Mouse (Mus musculus): ENCODE measurements around the gene 1600002K03Rik. TPM values are rescaled to one million over a fixed set of nuclear protein-coding genes. Genes with fewer than 3 reads are reported as not detected.
A peak's percentile ranks its signal among the peaks of the same experiment; 100 is the strongest.

The 1600002K03Rik gene
- total and polyA plus RNA-seq, 2 experiments from 2014 or later: 2.6 to 4.4 TPM

GRCm38 (mm10) chr10:80170052-80170451 lies 2.7 kb upstream of the 1600002K03Rik start:
- DNase-seq (ENCODE audit: low spot score): no peak
- H3K4me1 ChIP-seq (ENCODE audit: insufficient read depth, low read length): peaks cover 17% of the 10 kb centered on the region
- H3K36me3 ChIP-seq (ENCODE audit: insufficient read depth, low read length): peaks cover 20% of the 10 kb centered on the region; the same call in 1 of the 2 replicates
- no peak overlapping the region for H3K27ac ChIP-seq
- no peaks in the 10 kb centered on the region for H3K27me3 ChIP-seq (ENCODE audit: insufficient read depth, low read length)
- no peak overlapping the region for H3K9ac ChIP-seq (replicated peaks; ENCODE audit: low read length)
- H3K4me2 ChIP-seq (ENCODE audit: low read depth, low read length): no peak overlapping the region
- H3K9me3 ChIP-seq (ENCODE audit: low read length): no peaks in the 10 kb centered on the region
- 95% methylated on average over 16 of the region's 16 CpGs for WGBS
- no peak for ATAC-seq
- TF ChIP-seq CTCF (IDR thresholded peaks at IDR 0.05; ENCODE audit: low read depth): no peak
- no peak overlapping the region for H3K4me3 ChIP-seq (ENCODE audit: low read length)

DNA sequence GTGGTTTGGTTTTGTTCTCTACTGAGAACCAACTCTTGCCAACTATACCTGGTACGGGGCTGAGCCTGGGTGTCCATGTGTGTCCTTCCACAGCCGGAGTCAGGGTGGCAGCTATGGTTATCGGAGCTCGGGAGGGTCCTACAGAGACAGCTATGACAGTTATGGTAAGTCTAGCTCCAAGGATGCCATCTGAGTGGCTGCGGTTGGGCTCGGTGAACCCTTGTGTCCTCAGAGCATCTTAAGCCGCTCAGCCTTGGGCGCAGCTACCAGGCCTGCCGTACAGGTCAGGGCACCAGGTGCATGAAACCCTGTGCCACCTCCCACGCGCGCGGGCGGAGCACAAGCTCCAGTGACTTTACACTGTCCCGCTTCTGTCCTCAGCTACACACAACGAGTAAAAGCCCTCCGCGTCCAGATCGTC lies 2.1 kb upstream of the 1600002K03Rik start:
- no peaks in the 10 kb centered on the region for H3K27me3 ChIP-seq (ENCODE audit: insufficient read depth, low read length)
- H3K4me1 ChIP-seq (ENCODE audit: insufficient read depth, low read length): peaks cover 11% of the 10 kb centered on the region
- ATAC-seq (no peak), DNase-seq (ENCODE audit: low spot score) (no peak)
- no peak overlapping the region for H3K9ac ChIP-seq (replicated peaks; ENCODE audit: low read length)
- peaks cover 20% of the 10 kb centered on the region; the same call in 1 of the 2 replicates for H3K36me3 ChIP-seq (ENCODE audit: insufficient read depth, low read length)
- no peak overlapping the region for H3K4me2 ChIP-seq (ENCODE audit: low read depth, low read length)
- TF ChIP-seq CTCF (IDR thresholded peaks at IDR 0.05; ENCODE audit: low read depth): no peak
- H3K9me3 ChIP-seq (ENCODE audit: low read length): no peaks in the 10 kb centered on the region
- H3K27ac ChIP-seq: no peak overlapping the region
- 95% methylated on average over 19 of the region's 19 CpGs for WGBS
- H3K4me3 ChIP-seq (ENCODE audit: low read length): no peak overlapping the region

- Histone ChIP-seq H3K9ac (replicated peaks; ENCODE audit: low read length) (no peak overlapping the region), H3K4me1 (ENCODE audit: insufficient read depth, low read length) (peaks cover 9% of the 10 kb centered on the region), H3K4me2 (ENCODE audit: low read depth, low read length) (no peak overlapping the region), H3K4me3 (ENCODE audit: low read length) (no peak overlapping the region), H3K9me3 (ENCODE audit: low read length) (no peaks in the 10 kb centered on the region), H3K36me3 (ENCODE audit: insufficient read depth, low read length) (peaks cover 20% of the 10 kb centered on the region; the same call in 1 of the 2 replicates), H3K27ac (no peak overlapping the region), H3K27me3 (ENCODE audit: insufficient read depth, low read length) (no peaks in the 10 kb centered on the region)
- DNase-seq (ENCODE audit: low spot score): no peak
- no peak for ATAC-seq
- 87% methylated on average over 15 of the region's 15 CpGs for WGBS
- no peak for TF ChIP-seq CTCF (IDR thresholded peaks at IDR 0.05; ENCODE audit: low read depth)
These were observed 1.5 kb upstream of the 1600002K03Rik start for GRCm38 (mm10) chr10:80171252-80171651.

- Histone ChIP-seq H3K27ac (peak overlapping the region; percentile 81), H3K9me3 (ENCODE audit: low read length) (no peaks in the 10 kb centered on the region), H3K4me1 (ENCODE audit: insufficient read depth, low read length) (peaks cover 4% of the 10 kb centered on the region), H3K4me2 (ENCODE audit: low read depth, low read length) (no peak overlapping the region), H3K27me3 (ENCODE audit: insufficient read depth, low read length) (no peaks in the 10 kb centered on the region), H3K36me3 (ENCODE audit: insufficient read depth, low read length) (peaks cover 20% of the 10 kb centered on the region; the same call in 1 of the 2 replicates), H3K4me3 (ENCODE audit: low read length) (no peak overlapping the region), H3K9ac (replicated peaks; ENCODE audit: low read length) (peak overlapping the region; percentile 43; the same call in 1 of the 2 replicates)
- no peak for TF ChIP-seq CTCF (IDR thresholded peaks at IDR 0.05; ENCODE audit: low read depth)
- ATAC-seq (no peak), DNase-seq (ENCODE audit: low spot score) (no peak)
- 77% methylated on average over 44 of the region's 45 CpGs for whole genome bisulfite sequencing
These were observed 801 bp upstream of the 1600002K03Rik start for GRCm38 (mm10) chr10:80171760-80172526.

DNA sequence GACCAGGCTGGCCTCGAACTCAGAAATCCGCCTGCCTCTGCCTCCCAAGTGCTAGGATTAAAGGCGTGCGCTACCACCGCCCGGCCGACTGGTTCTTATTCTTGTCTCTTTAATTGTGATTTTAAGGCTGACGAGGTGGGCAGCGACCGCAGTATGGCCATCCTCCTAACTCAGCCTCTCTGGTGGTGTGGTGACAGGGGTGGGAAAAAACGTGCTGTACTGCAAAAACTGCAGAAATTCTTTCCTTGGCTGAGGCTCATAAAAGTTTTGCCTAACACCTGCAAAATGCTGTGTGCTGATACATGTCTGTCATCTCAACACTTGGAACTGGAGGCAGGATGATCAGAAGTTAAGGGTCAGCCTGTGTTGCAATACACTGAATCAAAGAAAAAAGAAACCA lies 614 bp downstream of the 1600002K03Rik start:
- TF ChIP-seq CTCF (IDR thresholded peaks at IDR 0.05; ENCODE audit: low read depth): no peak

GRCm38 (mm10) chr10:80173955-80174640 lies 1.4 kb downstream of the 1600002K03Rik start:
- TF ChIP-seq CTCF (IDR thresholded peaks at IDR 0.05; ENCODE audit: low read depth): no peak
- ATAC-seq (no peak), DNase-seq (ENCODE audit: low spot score) (no peak)
- Histone ChIP-seq H3K36me3 (ENCODE audit: insufficient read depth, low read length) (peaks cover 20% of the 10 kb centered on the region; the same call in 1 of the 2 replicates), H3K4me2 (ENCODE audit: low read depth, low read length) (no peak overlapping the region), H3K4me1 (ENCODE audit: insufficient read depth, low read length) (no peaks in the 10 kb centered on the region), H3K27me3 (ENCODE audit: insufficient read depth, low read length) (no peaks in the 10 kb centered on the region), H3K27ac (no peak overlapping the region), H3K9ac (replicated peaks; ENCODE audit: low read length) (no peak overlapping the region), H3K9me3 (ENCODE audit: low read length) (no peaks in the 10 kb centered on the region), H3K4me3 (ENCODE audit: low read length) (no peak overlapping the region)
- WGBS: 84% methylated on average over 10 of the region's 10 CpGs

More for the DNA sequence above, 614 bp downstream of the 1600002K03Rik start:
- Histone ChIP-seq H3K4me1 (ENCODE audit: insufficient read depth, low read length) (peaks cover 3% of the 10 kb centered on the region), H3K36me3 (ENCODE audit: insufficient read depth, low read length) (peaks cover 20% of the 10 kb centered on the region; the same call in 1 of the 2 replicates), H3K9ac (replicated peaks; ENCODE audit: low read length) (peak overlapping the region; percentile 43; the same call in 1 of the 2 replicates), H3K27me3 (ENCODE audit: insufficient read depth, low read length) (no peaks in the 10 kb centered on the region), H3K4me3 (ENCODE audit: low read length) (peak overlapping the region; percentile 43), H3K9me3 (ENCODE audit: low read length) (no peaks in the 10 kb centered on the region), H3K4me2 (ENCODE audit: low read depth, low read length) (peak overlapping the region; percentile 71), H3K27ac (no peak overlapping the region; the same call in 1 of the 2 replicates)
- ATAC-seq: no peak
- WGBS: 6% methylated on average over 11 of the region's 11 CpGs
- DNase-seq (ENCODE audit: low spot score): no peak
